Mouse (Mus musculus): ENCODE results near the gene Arhgef1.
"Not testable (repeated sequence)": the region's sequence is repeated elsewhere in the genome, so short reads cannot be mapped to it uniquely, and the experiment has no call there.

Gene Arhgef1

GRCm38 (mm10) chr7:24890281-24891216 is 12.2 kb upstream of the Arhgef1 start:
- peak; percentile 87 to 89 for DNase-seq

GRCm38 (mm10) chr7:24891241-24892124 is 11.2 kb upstream of the Arhgef1 start:
- no peak for DNase-seq

- no peak for DNase-seq
These were observed 10.6 kb upstream of the Arhgef1 start for GRCm38 (mm10) chr7:24892125-24892583.

- DNase-seq: not testable (repeated sequence)
These were observed 7.0 kb upstream of the Arhgef1 start for GRCm38 (mm10) chr7:24895749-24896148.

GRCm38 (mm10) chr7:24896269-24896668 is 6.4 kb upstream of the Arhgef1 start:
- no peak for DNase-seq

- DNase-seq: peak in 1 of 2 experiments; percentile 37
These were observed 5.5 kb upstream of the Arhgef1 start, which contains the start of gene Cd79a for GRCm38 (mm10) chr7:24897224-24897623. Gene Cd79a, plus strand, starts transcription at chr7:24897381.

- DNase-seq: no peak
These were observed 4.8 kb upstream of the Arhgef1 start for GRCm38 (mm10) chr7:24897959-24898358.

GRCm38 (mm10) chr7:24901114-24901513 is 1.6 kb upstream of the Arhgef1 start:
- DNase-seq: no peak

- no peak for DNase-seq
These were observed 870 bp upstream of the Arhgef1 start for GRCm38 (mm10) chr7:24901842-24902241.

GRCm38 (mm10) chr7:24902264-24902629 is 465 bp upstream of the Arhgef1 start:
- no peak for DNase-seq

GRCm38 (mm10) chr7:24903444-24903825 is 723 bp downstream of the Arhgef1 start:
- DNase-seq: no peak

GRCm38 (mm10) chr7:24904070-24904483 is 1.4 kb downstream of the Arhgef1 start:
- peak; percentile 98 to 99 for DNase-seq

GRCm38 (mm10) chr7:24904936-24905335 is 2.2 kb downstream of the Arhgef1 start:
- peak; percentile 65 to 72 for DNase-seq

- DNase-seq: no peak
These were observed 3.8 kb downstream of the Arhgef1 start for GRCm38 (mm10) chr7:24906551-24906950.

GRCm38 (mm10) chr7:24907211-24907748 is 4.6 kb downstream of the Arhgef1 start:
- peak; percentile 80 to 87 for DNase-seq

GRCm38 (mm10) chr7:24912480-24912879 is 9.8 kb downstream of the Arhgef1 start:
- no peak for DNase-seq

- DNase-seq: no peak
These were observed 16.1 kb downstream of the Arhgef1 start for GRCm38 (mm10) chr7:24918763-24919323.

GRCm38 (mm10) chr7:24919728-24920127 is 17.0 kb downstream of the Arhgef1 start:
- no peak for DNase-seq

- DNase-seq: no peak
These were observed 27.8 kb downstream of the Arhgef1 start for GRCm38 (mm10) chr7:24930475-24930874.

GRCm38 (mm10) chr7:24931651-24932050 is 28.9 kb downstream of the Arhgef1 start:
- DNase-seq: no peak

- DNase-seq: no peak
These were observed 40.9 kb downstream of the Arhgef1 start for GRCm38 (mm10) chr7:24943641-24944040.

- DNase-seq: no peak
These were observed 41.7 kb downstream of the Arhgef1 start, which contains the start of gene Gm4881 for GRCm38 (mm10) chr7:24944257-24944950. Gene Gm4881, minus strand, starts transcription at chr7:24944494.

Data from lung, adult 18-20 months (tissue).